Mouse (Mus musculus) midbrain, embryonic 13.5 days (tissue): ENCODE data around the gene C1qbp. TPM values are rescaled to one million over a fixed set of nuclear protein-coding genes. Genes with fewer than 3 reads are reported as not detected.

ENCODE experiments used
- ATAC-seq: fragments of 200-750 bp; cut with Nextera tagmentation; 2 replicates; pipeline ENCODE4 v1.8.0; 2017; ENCODE audit warnings: mild to moderate bottlenecking, moderate TSS enrichment, moderate library complexity
- H3K27ac ChIP-seq: fragments of 300-500 bp; sonication (generic); 2 replicates; pipeline ENCODE4 v1.5.1; 2015; ENCODE audit warnings: inconsistent platforms, mild to moderate bottlenecking, moderate library complexity
- H3K27me3 ChIP-seq: fragments of 300-500 bp; sonication (generic); 2 replicates; pipeline ENCODE4 v1.6.1; 2015; ENCODE audit warnings: mild to moderate bottlenecking, inconsistent platforms
- H3K36me3 ChIP-seq: fragments of 300-500 bp; sonication (generic); 2 replicates; pipeline ENCODE4 v1.6.1; 2015; ENCODE audit warnings: mild to moderate bottlenecking, inconsistent platforms
- H3K4me1 ChIP-seq: fragments of 300-500 bp; sonication (generic); replicated peaks from 2 replicates; pipeline ENCODE4 v1.6.1; 2015; ENCODE audit warnings: inconsistent platforms
- H3K4me2 ChIP-seq: fragments of 300-500 bp; sonication (generic); replicated peaks from 2 replicates; pipeline ENCODE4 v1.6.1; 2015; ENCODE audit warnings: moderate library complexity, mild to moderate bottlenecking, inconsistent platforms
- H3K4me3 ChIP-seq: fragments of 300-500 bp; sonication (generic); replicated peaks from 2 replicates; pipeline ENCODE4 v1.5.1; 2015; ENCODE audit warnings: mild to moderate bottlenecking, inconsistent platforms
- H3K9ac ChIP-seq: fragments of 300-500 bp; sonication (generic); replicated peaks from 2 replicates; pipeline ENCODE4 v1.6.1; 2015; ENCODE audit warnings: mild to moderate bottlenecking, inconsistent platforms
- H3K9me3 ChIP-seq: fragments of 300-500 bp; sonication (generic); 2 replicates; pipeline ENCODE4 v1.6.1; 2016; ENCODE audit warnings: mild to moderate bottlenecking, inconsistent platforms
- WGBS: fragments of 180-500 bp; shearing (Covaris S2); methylation state at CpG from one replicate; pipeline ENCODE4 v1.1.7; 2015; 5-methylcytosine and 5-hydroxymethylcytosine counted together
- polyA plus RNA-seq: library from polyadenylated mRNA; unstranded; fragments of >200 nt; fragmentation: Nextera tagmentation; extraction: Ambion mirVana; gene quantifications from 2 replicates; pipeline ENCODE4 v1.2.1, GENCODE M21; 2015

C1qbp gene
- 192 and 194 TPM in 2 replicates for polyA plus RNA-seq

DNA sequence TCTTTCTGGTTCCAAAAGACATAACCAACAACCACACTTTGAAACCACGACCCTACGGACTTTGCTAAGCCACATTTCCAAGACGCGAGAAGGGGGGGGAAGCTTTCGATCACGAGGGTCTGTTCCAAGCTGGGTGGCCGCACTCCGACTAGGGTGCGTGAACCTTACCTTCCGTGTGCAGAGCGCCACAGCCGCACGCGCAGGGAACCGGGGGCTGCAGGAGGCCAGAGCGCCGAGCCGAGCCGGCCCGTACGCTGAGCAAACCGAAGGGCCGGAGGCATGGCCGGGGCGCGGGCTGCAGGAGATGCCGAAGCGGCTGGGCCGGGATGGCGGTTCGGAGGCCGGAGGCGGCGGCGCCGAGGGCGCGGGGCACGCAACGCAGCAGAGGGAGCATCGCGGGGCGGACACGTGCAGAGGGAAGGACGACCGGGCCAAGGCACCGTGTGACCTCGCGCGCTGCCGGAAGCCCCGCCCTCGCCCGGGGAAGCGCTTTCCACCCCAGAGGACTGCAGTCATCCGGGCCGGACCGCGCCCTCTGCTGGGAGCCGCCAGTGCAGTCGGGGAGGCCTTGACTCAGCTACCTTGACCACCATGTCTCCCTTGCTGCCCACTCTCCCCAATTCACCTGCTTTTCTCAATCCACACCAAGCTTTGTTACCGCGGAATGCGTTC lies at the start of gene C1qbp:
TSS of gene C1qbp (minus strand) at position 470 of the 672 bp plus-strand sequence.
- peaks cover 63% of the 10 kb centered on the region for H3K36me3 ChIP-seq
- under 1% methylated on average over 60 of the region's 64 CpGs for WGBS
- H3K4me2 ChIP-seq = peak within 1 kb of the TSS; percentile 83
- H3K9me3 ChIP-seq = no peaks in the 10 kb centered on the region
- peak within 1 kb of the TSS; percentile 97 for H3K4me3 ChIP-seq
- peak within 1 kb of the TSS; percentile 51; the same call in 1 of the 2 replicates for H3K27ac ChIP-seq
- peak within 1 kb of the TSS; percentile 94 for H3K9ac ChIP-seq
- peak; percentile 98 for ATAC-seq
- no peaks in the 10 kb centered on the region for H3K27me3 ChIP-seq
- peaks cover 13% of the 10 kb centered on the region for H3K4me1 ChIP-seq

DNA sequence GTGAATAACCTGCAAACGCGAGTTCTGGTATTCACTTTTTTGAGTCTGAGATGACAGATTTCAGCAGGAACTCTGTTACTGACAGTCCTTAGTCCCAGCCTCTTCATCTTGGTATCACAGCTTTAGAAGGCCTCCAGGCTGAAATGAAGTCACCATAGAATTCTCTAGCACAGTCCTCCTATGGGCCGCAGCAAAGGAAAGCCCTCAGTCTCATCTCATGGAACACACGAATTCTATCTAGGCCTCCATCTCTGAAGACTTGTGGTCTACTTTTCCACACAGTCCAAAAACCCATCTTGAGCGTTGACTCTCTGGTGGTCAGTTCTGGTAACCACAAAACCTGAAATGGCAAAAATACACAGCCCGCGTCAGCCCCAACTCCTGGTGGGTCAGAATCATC lies 49.2 kb upstream of the C1qbp start:
- Histone ChIP-seq H3K4me3 (peak overlapping the region; percentile 72), H3K36me3 (peaks cover 12% of the 10 kb centered on the region), H3K4me2 (peak overlapping the region; percentile 77), H3K9ac (peak overlapping the region; percentile 97), H3K27me3 (no peaks in the 10 kb centered on the region), H3K4me1 (peaks cover 35% of the 10 kb centered on the region), H3K27ac (peak overlapping the region; percentile 98), H3K9me3 (no peaks in the 10 kb centered on the region)
- ATAC-seq = no peak
- WGBS = 54% methylated on average over 7 of the region's 7 CpGs

DNA sequence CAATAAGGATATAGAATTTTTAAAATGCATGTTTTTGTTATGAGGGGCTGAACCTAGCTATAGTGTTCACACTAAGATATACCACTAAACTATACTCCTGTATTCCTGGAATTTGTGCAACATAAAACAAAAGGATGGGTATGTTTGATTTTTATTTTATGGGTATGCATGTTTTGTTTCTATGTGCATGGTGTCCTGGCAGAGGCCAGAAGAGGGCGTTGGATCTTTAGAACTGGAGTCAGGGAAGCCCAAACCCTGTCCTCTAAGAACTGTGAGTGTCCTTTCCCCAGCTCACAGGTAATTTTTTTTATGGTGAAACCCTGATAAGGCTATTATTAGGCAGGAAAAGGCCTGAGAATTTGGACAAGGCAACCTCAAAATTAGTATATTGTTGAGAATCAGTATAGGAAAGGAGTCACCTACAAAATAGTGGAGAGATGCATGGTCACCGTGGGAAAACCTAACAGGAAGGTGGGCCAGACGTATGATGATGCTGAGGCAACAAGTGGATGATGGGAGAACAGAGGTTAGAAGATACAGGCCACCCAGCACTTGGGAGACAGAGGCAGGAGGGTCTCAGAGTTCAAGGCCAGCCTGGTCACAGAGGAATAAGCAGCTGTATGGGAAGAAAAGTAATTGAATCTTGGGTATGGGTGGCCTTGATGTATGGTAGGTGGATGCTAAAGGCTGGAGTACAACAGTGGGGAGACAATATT lies 46.7 kb upstream of the C1qbp start:
- Histone ChIP-seq H3K9ac (no peak overlapping the region), H3K36me3 (peaks cover 36% of the 10 kb centered on the region), H3K27me3 (no peaks in the 10 kb centered on the region), H3K4me3 (no peak overlapping the region), H3K4me1 (peaks cover 35% of the 10 kb centered on the region), H3K27ac (no peak overlapping the region), H3K9me3 (no peaks in the 10 kb centered on the region), H3K4me2 (no peak overlapping the region)
- WGBS = 76% methylated on average over 3 of the region's 3 CpGs
- ATAC-seq = no peak

DNA sequence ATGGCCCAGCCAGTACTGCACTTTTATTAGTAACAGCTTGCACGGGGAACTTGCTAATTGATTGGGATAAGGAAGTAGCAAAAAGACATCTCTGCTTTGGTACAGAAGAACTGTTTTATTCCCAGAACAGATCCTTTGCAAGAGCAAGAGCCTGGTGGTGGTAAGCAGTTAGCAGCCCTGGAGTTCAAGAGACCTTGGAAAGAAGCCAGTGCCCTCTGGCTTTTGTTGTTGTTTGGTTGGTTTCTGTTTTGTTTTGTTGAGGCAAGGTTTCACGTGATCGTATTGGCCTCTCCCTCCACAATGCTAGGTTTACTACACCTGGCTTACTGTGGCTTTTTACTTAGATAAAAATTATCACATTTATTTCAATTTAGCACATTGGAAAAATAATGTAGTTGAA lies 45.5 kb upstream of the C1qbp start:
- peaks cover 37% of the 10 kb centered on the region for H3K36me3 ChIP-seq
- H3K9me3 ChIP-seq = no peaks in the 10 kb centered on the region
- H3K9ac ChIP-seq = no peak overlapping the region
- H3K27ac ChIP-seq = no peak overlapping the region
- no peaks in the 10 kb centered on the region for H3K27me3 ChIP-seq
- ATAC-seq = no peak
- H3K4me1 ChIP-seq = peaks cover 26% of the 10 kb centered on the region
- H3K4me3 ChIP-seq = no peak overlapping the region
- 86% methylated on average over 3 of the region's 3 CpGs for WGBS
- no peak overlapping the region for H3K4me2 ChIP-seq

GRCm38 (mm10) chr11:71019201-71020068 lies 36.6 kb upstream of the C1qbp start, which contains the start of the genes Mis12 and Derl2:
Gene Mis12 (plus strand): TSS chr11:71019611.
Gene Derl2 (minus strand): TSS chr11:71019841.
- Histone ChIP-seq H3K4me3 (peak within 1 kb of the TSS; percentile 74), H3K27ac (peak within 1 kb of the TSS; percentile 87), H3K27me3 (no peaks in the 10 kb centered on the region), H3K36me3 (0 out of 2 replicates have a peak, but pooled peaks cover under 1% of the 10 kb centered on the region), H3K9ac (peak within 1 kb of the TSS; percentile 88), H3K9me3 (no peaks in the 10 kb centered on the region), H3K4me2 (peak within 1 kb of the TSS; percentile 83), H3K4me1 (peaks cover 52% of the 10 kb centered on the region)
- ATAC-seq = peak; percentile 100
- WGBS = under 1% methylated on average over 71 of the region's 71 CpGs

GRCm38 (mm10) chr11:71018416-71019200 lies 35.8 kb upstream of the C1qbp start:
- ATAC-seq = no peak
- WGBS = 6% methylated on average over 28 of the region's 28 CpGs
- H3K4me1 ChIP-seq = peaks cover 52% of the 10 kb centered on the region

DNA sequence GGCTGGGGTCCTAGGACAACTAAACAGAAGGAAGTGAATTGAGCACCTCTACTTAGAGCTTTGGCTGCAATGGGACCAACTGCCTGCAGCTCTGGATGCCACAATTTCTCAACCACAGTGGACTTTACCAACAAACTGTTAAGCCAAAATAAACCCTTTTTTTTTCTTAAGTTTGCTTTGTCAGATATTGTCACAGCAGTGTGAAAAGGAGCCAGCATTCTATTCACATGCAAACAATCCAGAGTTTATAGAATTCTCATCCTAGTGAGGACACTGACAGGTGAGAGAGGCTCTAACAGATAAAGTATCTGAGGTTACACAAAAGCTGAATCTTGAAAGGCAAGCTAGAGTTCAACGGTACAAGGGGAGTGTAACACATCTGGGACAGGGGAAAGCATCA lies 34.2 kb upstream of the C1qbp start:
- 90% methylated on average over 1 of the region's 1 CpGs for WGBS
- peaks cover 43% of the 10 kb centered on the region for H3K4me1 ChIP-seq
- ATAC-seq = no peak

More at GRCm38 (mm10) chr11:71018416-71019200, 35.8 kb upstream of the C1qbp start:
- no peaks in the 10 kb centered on the region for H3K9me3 ChIP-seq
- H3K4me2 ChIP-seq = peak overlapping the region; percentile 83
- H3K36me3 ChIP-seq = 0 out of 2 replicates have a peak, but pooled peaks cover under 1% of the 10 kb centered on the region
- H3K27me3 ChIP-seq = no peaks in the 10 kb centered on the region
- peak overlapping the region; percentile 88 for H3K9ac ChIP-seq
- peak overlapping the region; percentile 74 for H3K4me3 ChIP-seq
- peak overlapping the region; percentile 84 for H3K27ac ChIP-seq

GRCm38 (mm10) chr11:71012743-71013142 lies 29.9 kb upstream of the C1qbp start:
- Histone ChIP-seq H3K36me3 (peaks cover 44% of the 10 kb centered on the region), H3K9me3 (no peaks in the 10 kb centered on the region), H3K9ac (no peak overlapping the region), H3K4me1 (peaks cover 15% of the 10 kb centered on the region), H3K4me3 (no peak overlapping the region), H3K27me3 (no peaks in the 10 kb centered on the region), H3K27ac (no peak overlapping the region), H3K4me2 (no peak overlapping the region)
- 94% methylated on average over 7 of the region's 7 CpGs for WGBS
- no peak for ATAC-seq

More for the DNA sequence above, 34.2 kb upstream of the C1qbp start:
- H3K4me2 ChIP-seq = no peak overlapping the region
- no peak overlapping the region for H3K4me3 ChIP-seq
- H3K9me3 ChIP-seq = no peaks in the 10 kb centered on the region
- H3K9ac ChIP-seq = no peak overlapping the region
- H3K36me3 ChIP-seq = peaks cover 12% of the 10 kb centered on the region
- H3K27me3 ChIP-seq = no peaks in the 10 kb centered on the region
- no peak overlapping the region for H3K27ac ChIP-seq

- H3K27ac ChIP-seq = no peak overlapping the region
- H3K4me1 ChIP-seq = peaks cover 8% of the 10 kb centered on the region
- H3K36me3 ChIP-seq = peaks cover 42% of the 10 kb centered on the region
- WGBS = 94% methylated on average over 3 of the region's 3 CpGs
- ATAC-seq = no peak
- no peaks in the 10 kb centered on the region for H3K27me3 ChIP-seq
- H3K4me2 ChIP-seq = no peak overlapping the region
- no peaks in the 10 kb centered on the region for H3K9me3 ChIP-seq
- H3K9ac ChIP-seq = no peak overlapping the region
- no peak overlapping the region for H3K4me3 ChIP-seq
Observed at GRCm38 (mm10) chr11:71008321-71008720, 25.5 kb upstream of the C1qbp start.

DNA sequence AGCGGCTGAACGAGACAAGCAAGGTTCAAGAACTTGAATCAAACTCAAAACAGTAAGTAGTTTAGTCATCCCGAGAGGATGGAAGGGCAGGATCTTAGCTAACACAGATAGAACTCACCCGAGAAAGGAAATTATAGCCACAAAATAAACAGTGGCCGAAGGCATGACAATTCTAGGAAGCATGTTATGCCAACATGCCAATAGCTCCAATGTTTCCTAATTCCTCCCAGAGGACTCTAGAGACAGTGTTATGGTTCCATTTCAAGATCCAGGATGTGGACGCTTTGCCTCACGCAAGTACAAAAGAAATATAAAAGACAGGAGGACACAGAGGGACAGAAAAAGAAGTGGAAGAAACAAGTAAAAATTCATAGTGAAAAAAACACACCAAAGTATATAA lies 25.0 kb upstream of the C1qbp start:
- Histone ChIP-seq H3K36me3 (peaks cover 41% of the 10 kb centered on the region), H3K9me3 (no peaks in the 10 kb centered on the region), H3K4me2 (no peak overlapping the region), H3K27ac (no peak overlapping the region), H3K9ac (no peak overlapping the region), H3K27me3 (no peaks in the 10 kb centered on the region), H3K4me1 (peaks cover 13% of the 10 kb centered on the region), H3K4me3 (no peak overlapping the region)
- ATAC-seq = no peak
- 92% methylated on average over 7 of the region's 7 CpGs for WGBS

GRCm38 (mm10) chr11:71007026-71007425 lies 24.2 kb upstream of the C1qbp start:
- Histone ChIP-seq H3K27me3 (no peaks in the 10 kb centered on the region), H3K4me3 (no peak overlapping the region), H3K36me3 (peaks cover 33% of the 10 kb centered on the region), H3K9ac (no peak overlapping the region), H3K4me2 (no peak overlapping the region), H3K27ac (no peak overlapping the region), H3K9me3 (no peaks in the 10 kb centered on the region), H3K4me1 (peaks cover 21% of the 10 kb centered on the region)
- no peak for ATAC-seq
- 97% methylated on average over 6 of the region's 6 CpGs for WGBS
